Mouse (Mus musculus): Measurements from ENCODE around the gene Lmf2.

The Lmf2 gene

DNA sequence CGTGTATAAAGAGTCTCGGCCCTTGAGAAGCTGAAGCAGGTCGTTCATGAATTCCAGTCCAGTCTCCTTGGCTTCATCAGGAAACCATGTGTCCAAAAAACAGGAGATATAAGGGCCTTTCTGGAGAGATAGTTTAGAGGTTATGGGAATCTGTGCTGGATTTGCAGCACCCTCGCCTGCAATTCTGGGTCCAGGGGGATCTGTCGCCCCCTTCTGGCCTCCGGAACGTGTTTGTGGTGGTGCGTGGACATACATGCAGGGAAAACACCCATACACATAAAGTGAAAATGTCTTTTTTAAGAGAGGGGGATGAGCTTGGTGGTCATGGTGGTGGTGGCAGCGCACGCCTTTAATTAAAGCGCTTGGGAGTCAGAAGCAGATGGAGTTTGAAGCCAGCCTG lies 39.3 kb downstream of the Lmf2 start:
- in situ Hi-C loops (cut with MboI, MseI): no loop called here

DNA sequence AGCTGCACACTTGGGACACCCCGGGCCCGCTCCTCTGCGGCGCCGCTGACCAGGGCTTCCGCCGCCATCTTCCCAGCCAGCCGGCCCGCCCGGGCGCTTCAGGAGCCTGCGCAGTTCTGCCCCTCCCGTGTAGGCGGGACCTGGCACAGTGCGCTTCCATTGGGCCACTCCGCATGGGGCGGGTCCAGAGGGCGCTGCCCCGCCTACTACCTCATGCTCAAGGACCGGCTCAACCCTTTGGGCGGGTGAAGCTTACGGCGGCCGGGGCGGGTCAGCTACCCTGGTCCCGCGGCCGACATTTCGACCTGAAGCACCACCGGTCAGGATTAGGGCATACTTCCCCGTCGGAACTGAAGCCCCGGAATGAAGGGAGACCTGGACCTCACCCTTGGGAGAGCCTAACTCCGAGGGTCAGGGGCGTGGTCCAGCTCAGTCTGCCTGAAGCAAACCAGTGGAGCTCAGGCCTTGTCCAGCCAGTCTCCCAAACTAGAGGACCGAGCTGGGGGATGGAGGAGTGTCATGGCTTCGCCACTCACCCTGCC lies 40.2 kb downstream of the Lmf2 start, which contains the start of gene Sbf1:
Gene Sbf1, minus strand, starts transcription at position 122 of the 542 bp plus-strand sequence.
- in situ Hi-C loops (cut with MboI, MseI): no loop called here

DNA sequence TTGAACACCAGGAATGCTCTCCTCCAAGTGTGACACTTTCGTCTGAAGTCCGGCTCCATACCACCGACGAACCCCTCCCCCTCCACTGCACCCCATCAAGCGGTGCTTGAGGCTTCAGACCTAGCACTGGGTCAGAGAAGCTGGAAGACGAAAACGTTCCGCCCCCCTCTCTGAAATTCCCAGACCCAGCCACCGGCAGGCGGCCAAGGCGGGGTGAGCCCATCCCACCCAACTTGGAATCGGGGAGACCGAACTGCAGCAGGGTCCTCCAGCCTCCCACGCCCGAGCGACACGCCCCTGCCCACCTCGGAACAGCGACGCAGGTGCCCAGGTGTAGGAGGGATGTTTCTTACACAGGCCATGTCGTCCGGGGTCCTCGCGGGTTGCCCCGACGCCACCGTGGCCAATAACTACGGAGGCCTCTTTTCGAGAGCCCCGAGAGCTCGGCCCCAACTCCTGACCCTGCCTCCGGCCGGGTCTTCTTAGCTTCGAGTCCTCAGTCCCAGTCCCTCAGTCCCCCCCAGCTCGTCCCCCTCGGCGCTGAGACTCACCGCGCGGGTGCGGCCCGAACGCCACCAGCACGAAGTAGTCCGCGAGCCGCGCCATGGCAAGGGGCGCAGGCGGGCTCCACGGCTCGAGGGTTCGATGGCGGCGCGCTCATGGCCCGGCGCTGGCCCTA lies 40.8 kb downstream of the Lmf2 start:
- in situ Hi-C loops (cut with MboI, MseI): no loop called here

DNA sequence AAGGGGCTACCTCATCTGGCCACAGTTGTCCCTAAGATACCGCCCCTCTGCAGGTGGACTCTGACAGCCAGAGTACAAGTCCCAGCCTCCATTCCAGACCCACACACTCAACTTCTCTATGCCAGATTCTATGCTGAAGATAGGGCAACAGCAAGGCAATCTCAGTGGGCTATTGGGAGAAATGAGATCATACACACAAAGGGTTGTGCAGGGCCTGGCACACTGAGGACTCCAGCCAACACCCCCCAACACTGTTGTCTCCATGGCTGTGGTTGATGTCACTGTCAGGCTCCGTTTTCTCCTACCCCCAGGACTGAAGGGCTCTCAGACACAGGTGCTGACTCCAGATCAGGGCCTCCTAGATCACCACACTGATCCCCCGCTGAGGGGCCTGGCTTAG lies 41.4 kb downstream of the Lmf2 start:
- in situ Hi-C loops (cut with MboI, MseI): no loop called here

DNA sequence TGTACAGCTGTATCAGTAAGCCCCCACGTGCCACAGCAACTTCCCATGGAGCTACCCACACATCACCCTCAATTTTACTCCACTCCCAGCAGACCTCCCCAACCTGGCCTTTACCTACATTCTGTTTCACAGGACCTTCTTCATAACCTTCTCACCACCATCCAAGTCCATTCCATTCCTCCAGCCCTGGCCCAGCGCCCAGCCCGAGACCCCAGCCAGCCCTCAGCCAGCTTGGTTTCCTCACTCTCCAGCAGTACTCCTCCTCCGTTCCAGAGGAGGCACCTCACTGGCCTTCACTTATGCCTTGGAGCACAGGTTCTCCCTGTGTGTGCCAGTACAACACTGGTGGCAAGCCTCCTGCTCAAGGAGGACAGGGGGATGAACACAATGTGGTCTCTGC lies 42.1 kb downstream of the Lmf2 start:
- in situ Hi-C loops (cut with MboI, MseI): no loop called here

DNA sequence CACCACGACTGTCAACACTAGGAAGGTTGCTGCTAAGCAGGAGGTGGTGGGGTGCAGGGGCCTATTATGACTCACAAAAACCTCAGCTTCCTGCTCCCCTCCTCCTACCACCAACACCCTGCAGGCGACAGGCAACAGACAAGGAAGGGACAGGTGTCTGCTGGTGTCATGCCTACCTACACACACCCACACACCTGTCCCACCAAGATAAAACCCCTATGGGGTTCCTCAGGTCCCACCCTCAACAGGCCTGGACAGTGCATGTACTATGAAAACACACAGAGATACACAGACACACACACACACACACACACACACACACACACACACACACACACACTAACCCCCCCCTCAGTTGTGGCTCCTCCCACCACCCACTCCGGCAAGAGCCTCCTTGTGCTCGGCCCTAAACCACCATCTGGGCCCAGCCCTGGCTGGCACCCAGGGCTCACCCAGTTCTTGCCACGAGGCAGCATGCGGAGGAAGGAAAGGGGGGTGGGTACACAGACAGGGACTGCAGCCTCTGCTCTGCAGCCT lies 45.4 kb downstream of the Lmf2 start:
- in situ Hi-C loops (cut with MboI, MseI): no loop called here

DNA sequence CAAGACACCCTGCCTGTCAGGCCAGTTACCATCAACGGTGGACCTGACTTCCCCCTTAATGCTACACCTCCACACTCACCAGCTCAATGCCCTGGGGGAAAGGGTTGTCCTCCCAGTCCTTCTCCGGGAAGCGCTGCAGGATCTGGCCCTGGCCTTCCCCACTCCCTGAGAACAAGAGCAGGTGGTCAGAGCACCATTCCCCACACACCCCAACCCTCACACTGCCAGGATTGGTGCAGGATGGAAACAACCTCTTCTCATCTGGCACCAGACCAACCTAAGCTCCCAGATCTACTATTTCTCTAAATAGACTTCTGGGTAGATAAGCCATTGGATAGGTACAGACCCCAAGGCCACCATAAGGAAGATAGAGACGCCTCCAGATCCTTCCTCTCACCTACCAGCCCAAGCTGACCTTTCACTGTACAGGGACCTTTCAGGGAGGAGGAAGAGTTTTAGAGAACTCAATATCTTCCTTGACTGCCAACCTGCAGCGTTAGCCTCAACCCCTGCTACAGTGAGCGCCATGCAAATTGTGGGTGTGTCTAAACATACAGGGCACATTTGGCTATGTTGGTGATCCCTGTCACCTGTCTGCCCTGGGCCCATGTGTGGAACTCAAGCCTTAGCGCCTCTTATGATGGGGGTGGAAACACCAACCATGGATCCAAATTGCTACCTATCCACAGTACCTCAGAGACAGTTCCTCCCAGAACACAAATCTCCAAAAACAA lies 46.9 kb downstream of the Lmf2 start:
- in situ Hi-C loops (cut with MboI, MseI): no loop called here

DNA sequence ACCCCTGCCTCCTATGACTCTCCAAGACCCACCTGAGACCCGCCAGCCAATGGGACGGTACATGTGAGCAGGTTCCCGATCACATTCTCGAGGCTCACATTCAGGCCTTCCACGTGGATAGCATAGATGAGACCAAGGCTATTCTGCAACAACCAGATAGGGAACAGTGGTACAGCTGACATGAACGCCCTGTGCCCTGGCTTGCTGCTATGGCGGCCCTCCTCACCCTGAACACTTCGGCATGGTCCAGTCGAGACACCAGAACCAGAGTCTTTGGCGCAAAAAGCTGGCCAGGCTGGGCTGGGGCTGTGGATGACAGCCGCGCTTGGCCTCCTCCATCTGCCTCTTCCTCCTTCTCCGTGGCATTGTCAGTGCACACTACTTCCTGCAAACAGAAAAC lies 48.0 kb downstream of the Lmf2 start:
- in situ Hi-C loops (cut with MboI, MseI): no loop called here

DNA sequence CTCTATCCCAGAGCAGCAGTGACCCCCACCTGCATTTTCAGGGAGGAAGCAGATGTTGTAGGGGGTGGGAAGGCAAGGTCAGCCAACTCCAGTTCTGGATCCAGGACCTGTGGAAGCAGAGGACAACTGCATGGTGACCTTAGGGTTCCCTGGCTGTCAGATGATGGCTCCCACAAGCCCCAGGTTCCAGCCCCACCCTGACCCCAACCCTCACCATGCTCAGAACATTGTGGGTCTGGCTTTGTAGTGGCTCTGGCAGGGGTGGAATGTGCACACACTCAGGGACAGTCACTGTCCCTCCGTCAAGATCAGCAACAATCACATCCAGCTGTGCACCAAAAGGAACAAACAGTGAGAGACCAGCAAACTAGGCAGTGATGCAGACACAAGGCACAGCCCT lies 49.5 kb downstream of the Lmf2 start:
- in situ Hi-C loops (cut with MboI, MseI): no loop called here
